Mouse (Mus musculus): ENCODE data around the gene Ppp4c. TPM values are rescaled to one million over a fixed set of nuclear protein-coding genes. Genes with fewer than 3 reads are reported as not detected.
"Not testable (repeated sequence)": the region's sequence is repeated elsewhere in the genome, so short reads cannot be mapped to it uniquely, and the experiment has no call there.

The Ppp4c gene
- polyA plus RNA-seq, 1 experiment from 2014 or later = 146 TPM

DNA sequence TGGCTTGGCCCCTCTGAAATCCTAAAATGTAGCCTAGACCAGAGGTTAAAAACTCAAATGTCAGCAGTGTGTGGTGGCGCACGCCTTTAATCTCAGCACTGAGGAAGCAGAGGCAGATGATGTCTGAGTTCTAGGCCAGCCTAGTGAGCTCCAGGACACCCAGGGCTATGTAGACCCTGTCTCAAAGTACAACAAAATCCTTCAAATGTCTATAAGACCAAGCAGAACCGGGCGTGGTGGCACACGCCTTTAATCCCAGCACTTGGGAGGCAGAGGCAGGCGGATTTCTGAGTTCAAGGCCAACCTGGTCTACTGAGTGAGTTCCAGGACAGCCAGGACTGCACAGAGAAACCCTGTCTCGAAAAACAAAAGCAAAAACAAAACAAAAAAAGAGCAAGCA lies 13.2 kb downstream of the Ppp4c start:
- H3K4me2 ChIP-seq (ENCODE audit: low read length); ATAC-seq (ENCODE audit: insufficient number of reproducible peaks, insufficient read depth, low FRiP score, low read depth); H3K9me3 ChIP-seq (ENCODE audit: control insufficient read depth, low read length); H3K27me3 ChIP-seq (ENCODE audit: control insufficient read depth, insufficient read depth, low read length); H3K27ac ChIP-seq (replicated peaks in 1 of 2; ENCODE audit: control insufficient read depth in 1 of 2, insufficient read depth in 1 of 2, low read depth in 2 of 2, low read length in 2 of 2); H3K9ac ChIP-seq (ENCODE audit: low read length); H3K4me3 ChIP-seq (ENCODE audit: control insufficient read depth in 1 of 2, insufficient read depth in 1 of 2, low read depth in 1 of 2, low read length in 2 of 2): not testable (repeated sequence)
- 86% methylated on average over 7 of the region's 7 CpGs for WGBS
- peaks cover 25% of the 10 kb centered on the region for H3K36me3 ChIP-seq (ENCODE audit: control insufficient read depth, insufficient read depth, low read length)
- peaks cover 21 to 38% of the 10 kb centered on the region in 2 experiments for H3K4me1 ChIP-seq (ENCODE audit: control insufficient read depth in 2 of 2, insufficient read depth in 2 of 2, low read length in 2 of 2)

DNA sequence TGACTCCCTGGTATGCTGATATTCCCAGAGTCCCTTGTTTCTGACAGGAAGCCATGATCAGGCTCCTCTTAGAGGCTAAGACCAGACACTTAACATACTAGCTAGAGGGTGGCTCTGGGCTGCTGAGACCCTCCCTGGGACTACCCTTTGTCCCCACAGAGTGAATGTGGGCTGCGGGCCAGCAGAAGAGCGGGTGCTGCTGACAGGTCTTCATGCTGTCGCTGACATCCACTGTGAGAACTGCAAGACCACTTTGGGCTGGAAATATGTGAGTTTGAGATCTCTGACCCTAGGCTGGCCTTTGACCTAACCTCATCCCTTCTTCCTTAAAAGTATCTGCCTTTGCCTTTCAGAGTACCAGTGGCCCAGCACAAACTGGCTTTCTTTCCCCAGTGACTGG lies 14.1 kb downstream of the Ppp4c start:
- Histone ChIP-seq H3K9me3 (ENCODE audit: control insufficient read depth, low read length) (no peaks in the 10 kb centered on the region), H3K27ac (replicated peaks in 1 of 2; ENCODE audit: control insufficient read depth in 1 of 2, insufficient read depth in 1 of 2, low read depth in 2 of 2, low read length in 2 of 2) (no peak overlapping the region), H3K27me3 (ENCODE audit: control insufficient read depth, insufficient read depth, low read length) (no peaks in the 10 kb centered on the region), H3K4me3 (ENCODE audit: control insufficient read depth in 1 of 2, insufficient read depth in 1 of 2, low read depth in 1 of 2, low read length in 2 of 2) (peak overlapping the region in 1 of 2 experiments; percentile 85; a peak in 1 of 4 replicates), H3K4me2 (ENCODE audit: low read length) (peak overlapping the region; percentile 97; the same call in 1 of the 2 replicates), H3K9ac (ENCODE audit: low read length) (peak overlapping the region; percentile 94; the same call in 1 of the 2 replicates), H3K36me3 (ENCODE audit: control insufficient read depth, insufficient read depth, low read length) (peaks cover 24% of the 10 kb centered on the region), H3K4me1 (ENCODE audit: control insufficient read depth in 2 of 2, insufficient read depth in 2 of 2, low read length in 2 of 2) (peaks cover 21 to 38% of the 10 kb centered on the region in 2 experiments)
- WGBS = 81% methylated on average over 3 of the region's 3 CpGs
- ATAC-seq (ENCODE audit: insufficient number of reproducible peaks, insufficient read depth, low FRiP score, low read depth) = no peak

DNA sequence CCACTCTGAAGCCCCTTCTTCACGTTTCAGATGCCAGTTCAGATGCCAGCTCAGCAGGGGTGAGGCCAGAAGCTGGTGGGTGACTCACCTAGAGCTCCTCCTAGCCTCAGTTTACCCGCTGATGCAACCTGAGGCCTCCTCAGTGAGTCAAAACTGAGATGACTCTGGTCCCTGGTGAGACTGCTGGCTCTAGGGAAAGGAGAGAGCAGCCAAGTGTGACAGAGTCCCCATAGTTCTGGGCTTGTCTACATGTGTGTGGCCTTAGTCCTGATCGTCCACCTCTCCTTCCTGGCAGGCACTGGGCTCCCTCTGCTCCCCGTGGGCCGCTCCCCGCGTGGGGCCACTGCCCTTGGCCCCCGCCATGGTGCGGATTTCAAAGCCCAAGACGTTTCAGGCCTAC lies 14.8 kb downstream of the Ppp4c start:
- Histone ChIP-seq H3K27ac (replicated peaks in 1 of 2; ENCODE audit: control insufficient read depth in 1 of 2, insufficient read depth in 1 of 2, low read depth in 2 of 2, low read length in 2 of 2) (0 out of 4 replicates have a peak overlapping the region, but pooled peaks of 1 of the 2 experiments have one; percentile 89), H3K36me3 (ENCODE audit: control insufficient read depth, insufficient read depth, low read length) (peaks cover 25% of the 10 kb centered on the region), H3K9ac (ENCODE audit: low read length) (peak overlapping the region; percentile 94), H3K27me3 (ENCODE audit: control insufficient read depth, insufficient read depth, low read length) (no peaks in the 10 kb centered on the region), H3K4me3 (ENCODE audit: control insufficient read depth in 1 of 2, insufficient read depth in 1 of 2, low read depth in 1 of 2, low read length in 2 of 2) (peak overlapping the region; percentile 83 to 85), H3K4me2 (ENCODE audit: low read length) (peak overlapping the region; percentile 97), H3K4me1 (ENCODE audit: control insufficient read depth in 2 of 2, insufficient read depth in 2 of 2, low read length in 2 of 2) (peaks cover 21 to 38% of the 10 kb centered on the region in 2 experiments), H3K9me3 (ENCODE audit: control insufficient read depth, low read length) (no peaks in the 10 kb centered on the region)
- ATAC-seq (ENCODE audit: insufficient number of reproducible peaks, insufficient read depth, low FRiP score, low read depth) = no peak
- 51% methylated on average over 10 of the region's 10 CpGs for WGBS

- peak within 1 kb of the TSS; percentile 94 for H3K9ac ChIP-seq (ENCODE audit: low read length)
- peak within 1 kb of the TSS; percentile 89 to 95 for H3K27ac ChIP-seq (replicated peaks in 1 of 2; ENCODE audit: control insufficient read depth in 1 of 2, insufficient read depth in 1 of 2, low read depth in 2 of 2, low read length in 2 of 2)
- peak; percentile 87 for ATAC-seq (ENCODE audit: insufficient number of reproducible peaks, insufficient read depth, low FRiP score, low read depth)
- peaks cover 33% of the 10 kb centered on the region for H3K36me3 ChIP-seq (ENCODE audit: control insufficient read depth, insufficient read depth, low read length)
- peaks cover 21 to 36% of the 10 kb centered on the region in 2 experiments for H3K4me1 ChIP-seq (ENCODE audit: control insufficient read depth in 2 of 2, insufficient read depth in 2 of 2, low read length in 2 of 2)
- H3K4me3 ChIP-seq (ENCODE audit: control insufficient read depth in 1 of 2, insufficient read depth in 1 of 2, low read depth in 1 of 2, low read length in 2 of 2) = peak within 1 kb of the TSS; percentile 83 to 85
- H3K4me2 ChIP-seq (ENCODE audit: low read length) = peak within 1 kb of the TSS; percentile 97
- 0% methylated on average over 30 of the region's 37 CpGs for WGBS
- H3K9me3 ChIP-seq (ENCODE audit: control insufficient read depth, low read length) = no peaks in the 10 kb centered on the region
- H3K27me3 ChIP-seq (ENCODE audit: control insufficient read depth, insufficient read depth, low read length) = no peaks in the 10 kb centered on the region
Observed at GRCm38 (mm10) chr7:126776598-126777057, 15.7 kb downstream of the Ppp4c start, which contains the start of gene Ypel3. TSS of gene Ypel3 (plus strand) at chr7:126776955.

- no peak for ATAC-seq (ENCODE audit: insufficient number of reproducible peaks, insufficient read depth, low FRiP score, low read depth)
- H3K9ac ChIP-seq (ENCODE audit: low read length) = peak overlapping the region; percentile 94
Observed at GRCm38 (mm10) chr7:126775978-126776234, 16.4 kb downstream of the Ppp4c start.

DNA sequence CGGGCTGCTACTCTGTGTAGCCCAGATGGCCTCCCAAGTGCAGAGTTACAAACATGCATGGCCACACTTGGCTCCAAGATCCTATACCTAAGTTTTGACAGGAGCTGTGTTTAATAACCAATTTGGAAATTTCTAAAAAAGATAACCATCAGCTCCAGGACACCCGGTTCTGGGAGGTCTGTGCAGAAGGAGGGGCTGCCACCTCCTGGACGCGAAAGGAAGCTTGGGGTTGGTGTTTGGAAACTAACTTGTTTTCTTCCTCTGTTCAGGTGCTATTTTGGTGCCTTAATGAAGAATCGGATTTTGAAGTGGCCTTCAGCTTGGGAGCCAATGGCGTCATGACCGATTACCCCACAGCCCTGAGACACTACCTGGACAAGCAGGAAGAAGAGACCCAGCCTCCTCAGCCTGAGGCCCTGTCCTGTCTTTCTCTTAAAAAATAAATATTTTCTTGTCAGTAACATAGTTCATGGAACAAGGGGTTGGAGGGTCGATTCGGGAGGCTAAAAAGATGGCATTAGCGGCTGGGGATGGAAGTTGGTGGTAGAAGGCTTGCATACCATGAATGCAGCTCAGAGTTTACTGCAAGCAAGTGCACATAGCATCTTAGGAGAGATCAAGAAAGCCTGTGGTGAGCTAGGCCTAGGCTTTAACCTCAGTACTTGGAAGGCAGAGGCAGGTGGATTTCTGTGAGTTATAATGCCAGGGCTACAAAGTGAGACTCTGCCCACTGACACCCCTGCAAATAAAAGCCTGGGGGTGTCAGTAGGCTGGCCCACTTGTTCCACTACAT lies 16.9 kb downstream of the Ppp4c start:
- 75% methylated on average over 10 of the region's 10 CpGs for WGBS
- peaks cover 46% of the 10 kb centered on the region for H3K36me3 ChIP-seq (ENCODE audit: control insufficient read depth, insufficient read depth, low read length)
- H3K9ac ChIP-seq (ENCODE audit: low read length) = peak overlapping the region; percentile 94; the same call in 1 of the 2 replicates
- peak overlapping the region in 1 of 2 experiments; percentile 89; a peak in 1 of 4 replicates for H3K27ac ChIP-seq (replicated peaks in 1 of 2; ENCODE audit: control insufficient read depth in 1 of 2, insufficient read depth in 1 of 2, low read depth in 2 of 2, low read length in 2 of 2)
- H3K4me1 ChIP-seq (ENCODE audit: control insufficient read depth in 2 of 2, insufficient read depth in 2 of 2, low read length in 2 of 2) = peaks cover 15 to 28% of the 10 kb centered on the region in 2 experiments
- H3K4me2 ChIP-seq (ENCODE audit: low read length) = peak overlapping the region; percentile 97; the same call in 1 of the 2 replicates
- no peak overlapping the region for H3K4me3 ChIP-seq (ENCODE audit: control insufficient read depth in 1 of 2, insufficient read depth in 1 of 2, low read depth in 1 of 2, low read length in 2 of 2)
- no peaks in the 10 kb centered on the region for H3K27me3 ChIP-seq (ENCODE audit: control insufficient read depth, insufficient read depth, low read length)
- H3K9me3 ChIP-seq (ENCODE audit: control insufficient read depth, low read length) = no peaks in the 10 kb centered on the region
- ATAC-seq (ENCODE audit: insufficient number of reproducible peaks, insufficient read depth, low FRiP score, low read depth) = no peak

More at GRCm38 (mm10) chr7:126775978-126776234, 16.4 kb downstream of the Ppp4c start:
- Histone ChIP-seq H3K27me3 (ENCODE audit: control insufficient read depth, insufficient read depth, low read length) (no peaks in the 10 kb centered on the region), H3K4me1 (ENCODE audit: control insufficient read depth in 2 of 2, insufficient read depth in 2 of 2, low read length in 2 of 2) (peaks cover 16 to 29% of the 10 kb centered on the region in 2 experiments), H3K4me2 (ENCODE audit: low read length) (peak overlapping the region; percentile 97), H3K4me3 (ENCODE audit: control insufficient read depth in 1 of 2, insufficient read depth in 1 of 2, low read depth in 1 of 2, low read length in 2 of 2) (peak overlapping the region in 1 of 2 experiments; percentile 85; a peak in 2 of 4 replicates), H3K27ac (replicated peaks in 1 of 2; ENCODE audit: control insufficient read depth in 1 of 2, insufficient read depth in 1 of 2, low read depth in 2 of 2, low read length in 2 of 2) (peak overlapping the region; percentile 89 to 95; a peak in 2 of 4 replicates), H3K36me3 (ENCODE audit: control insufficient read depth, insufficient read depth, low read length) (peaks cover 40% of the 10 kb centered on the region), H3K9me3 (ENCODE audit: control insufficient read depth, low read length) (no peaks in the 10 kb centered on the region)
- 57% methylated on average over 3 of the region's 3 CpGs for WGBS

- Histone ChIP-seq H3K27me3 (ENCODE audit: control insufficient read depth, insufficient read depth, low read length) (no peaks in the 10 kb centered on the region), H3K36me3 (ENCODE audit: control insufficient read depth, insufficient read depth, low read length) (peaks cover 55% of the 10 kb centered on the region), H3K9me3 (ENCODE audit: control insufficient read depth, low read length) (no peaks in the 10 kb centered on the region), H3K4me3 (ENCODE audit: control insufficient read depth in 1 of 2, insufficient read depth in 1 of 2, low read depth in 1 of 2, low read length in 2 of 2) (no peak overlapping the region), H3K4me1 (ENCODE audit: control insufficient read depth in 2 of 2, insufficient read depth in 2 of 2, low read length in 2 of 2) (peaks cover 11 to 19% of the 10 kb centered on the region in 2 experiments), H3K9ac (ENCODE audit: low read length) (no peak overlapping the region), H3K27ac (replicated peaks in 1 of 2; ENCODE audit: control insufficient read depth in 1 of 2, insufficient read depth in 1 of 2, low read depth in 2 of 2, low read length in 2 of 2) (no peak overlapping the region), H3K4me2 (ENCODE audit: low read length) (no peak overlapping the region)
- 75% methylated on average over 2 of the region's 2 CpGs for WGBS
- ATAC-seq (ENCODE audit: insufficient number of reproducible peaks, insufficient read depth, low FRiP score, low read depth) = no peak
Observed at GRCm38 (mm10) chr7:126774463-126774862, 17.8 kb downstream of the Ppp4c start.
